Mouse (Mus musculus) cerebellum, adult 2 months (tissue): Measurements from ENCODE around the gene Crtac1.

ENCODE experiments used
- CTCF ChIP-seq: fragments of 200-500 bp; IDR thresholded peaks from 2 replicates; pipeline ENCODE4 v1.5.1; 2011; ENCODE audit warnings: low read depth, mild to moderate bottlenecking, control low read depth, low read length, moderate library complexity, borderline replicate concordance; ENCODE audit not compliant: insufficient read depth
- POLR2A ChIP-seq: fragments of 200-500 bp; IDR thresholded peaks from 2 replicates; pipeline ENCODE4 v1.6.1; 2011; ENCODE audit warnings: low read length, control low read depth, borderline replicate concordance; ENCODE audit not compliant: insufficient read depth

GRCm38 (mm10) chr19:42304506-42304905, 127.1 kb downstream of the Crtac1 start:
- TF ChIP-seq POLR2A, result no peak
- TF ChIP-seq CTCF, result no peak
